Mouse (Mus musculus) heart, postnatal 4 days (tissue): ENCODE measurements around the gene Gm27021. TPM values are rescaled to one million over a fixed set of nuclear protein-coding genes. Genes with fewer than 3 reads are reported as not detected.

Experiments used
- DNase-seq: peaks from one replicate; pipeline ENCODE4 v3.0.0; 2021
- total RNA-seq, 2 experiments: library from RNA; stranded (reverse); gene quantifications; 2 replicates each; pipeline ENCODE4 v1.2.3; 2021

The Gm27021 gene
- total RNA-seq, 2 experiments from 2014 or later, result not detected

GRCm38 (mm10) chr8:120685591-120685990, 17.7 kb upstream of the Gm27021 start:
- no peak for DNase-seq

- DNase-seq, result peak; percentile 42
Observed at GRCm38 (mm10) chr8:120685097-120685496, 17.2 kb upstream of the Gm27021 start.

GRCm38 (mm10) chr8:120684082-120684481, 16.2 kb upstream of the Gm27021 start:
- DNase-seq, result no peak

GRCm38 (mm10) chr8:120683602-120684001, 15.7 kb upstream of the Gm27021 start:
- peak; percentile 88 for DNase-seq

- DNase-seq, result no peak
Observed at GRCm38 (mm10) chr8:120681113-120681512, 13.2 kb upstream of the Gm27021 start.

- peak; percentile 75 for DNase-seq
Observed at GRCm38 (mm10) chr8:120680405-120680804, 12.5 kb upstream of the Gm27021 start.

GRCm38 (mm10) chr8:120679629-120680387, 11.9 kb upstream of the Gm27021 start:
- DNase-seq, result no peak

- peak; percentile 95 for DNase-seq
Observed at GRCm38 (mm10) chr8:120678447-120678846, 10.6 kb upstream of the Gm27021 start.

- DNase-seq, result no peak
Observed at GRCm38 (mm10) chr8:120675718-120676117, 7.8 kb upstream of the Gm27021 start.

GRCm38 (mm10) chr8:120673298-120673697, 5.4 kb upstream of the Gm27021 start:
- no peak for DNase-seq

- DNase-seq, result no peak
Observed at GRCm38 (mm10) chr8:120672626-120673229, 4.8 kb upstream of the Gm27021 start.

- no peak for DNase-seq
Observed at GRCm38 (mm10) chr8:120671775-120672174, 3.9 kb upstream of the Gm27021 start.

- peak; percentile 64 for DNase-seq
Observed at GRCm38 (mm10) chr8:120668374-120668905, 561 bp upstream of the Gm27021 start, which contains the start of gene Emc8. Gene Emc8, minus strand, starts transcription at chr8:120668573.

GRCm38 (mm10) chr8:120666807-120667470, 940 bp downstream of the Gm27021 start:
- no peak for DNase-seq

- DNase-seq, result no peak
Observed at GRCm38 (mm10) chr8:120665726-120666455, 2.0 kb downstream of the Gm27021 start.

- no peak for DNase-seq
Observed at GRCm38 (mm10) chr8:120664566-120664965, 3.3 kb downstream of the Gm27021 start.

- no peak for DNase-seq
Observed at GRCm38 (mm10) chr8:120657415-120657814, 10.5 kb downstream of the Gm27021 start.

- DNase-seq, result no peak
Observed at GRCm38 (mm10) chr8:120656322-120657052, 11.4 kb downstream of the Gm27021 start.

GRCm38 (mm10) chr8:120647532-120647931, 20.3 kb downstream of the Gm27021 start, which contains the start of gene 1190005I06Rik:
Gene 1190005I06Rik, minus strand, starts transcription at chr8:120647632.
- DNase-seq, result no peak

GRCm38 (mm10) chr8:120644663-120645062, 23.2 kb downstream of the Gm27021 start:
- peak; percentile 95 for DNase-seq

GRCm38 (mm10) chr8:120642031-120642662, 25.7 kb downstream of the Gm27021 start:
- no peak for DNase-seq
